Mouse (Mus musculus): Measurements from ENCODE around the gene Kdm6b.
A peak's percentile ranks its signal among the peaks of the same experiment; 100 is the strongest.

The Kdm6b gene

DNA sequence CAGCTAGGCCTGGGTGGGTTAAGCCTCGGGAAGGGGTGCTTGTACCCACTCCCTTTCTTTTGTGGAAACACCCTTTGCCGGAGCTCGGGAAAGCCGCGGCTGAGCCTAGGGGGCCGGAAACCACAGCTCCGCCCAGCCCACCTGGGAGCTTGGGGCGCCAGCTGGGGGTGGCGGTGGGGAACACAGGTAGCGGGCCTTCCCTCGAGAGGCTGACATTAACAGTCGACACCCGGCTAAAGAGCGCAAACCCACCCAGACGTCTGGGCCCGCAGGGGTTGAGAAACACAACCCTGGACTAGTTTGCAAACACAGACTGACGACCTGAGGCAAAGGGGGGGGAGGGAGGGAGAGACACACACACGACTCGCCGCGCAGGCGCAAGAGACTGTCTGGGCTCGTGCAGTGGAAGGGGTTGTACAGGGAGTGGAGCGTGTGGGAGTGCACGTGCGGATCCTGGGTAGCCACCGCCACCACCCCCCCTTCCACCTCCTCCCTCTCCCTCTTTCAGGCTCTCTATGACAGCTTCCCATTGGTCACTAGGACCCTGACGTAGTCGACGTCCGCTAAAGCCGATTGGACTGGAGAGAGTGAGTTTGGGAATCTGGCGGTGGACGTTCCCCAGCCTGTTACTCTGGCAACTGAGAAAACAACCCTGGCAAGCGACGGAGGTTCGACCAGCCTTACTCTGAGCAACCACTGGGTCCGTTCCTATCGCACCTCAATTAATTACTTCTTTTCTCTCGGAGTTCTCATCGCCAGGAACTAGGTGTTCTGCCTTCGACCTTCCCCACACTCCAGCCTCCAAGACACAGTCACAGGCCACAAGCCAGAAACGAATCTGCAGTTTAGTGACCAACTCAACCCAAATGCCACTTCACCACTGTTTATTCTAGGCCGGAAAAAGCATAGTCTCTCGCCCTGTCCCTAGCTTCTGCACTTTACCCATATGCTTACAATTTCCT is 5.3 kb upstream of the Kdm6b start:
- DNase-seq = peak; percentile 89 to 97

DNA sequence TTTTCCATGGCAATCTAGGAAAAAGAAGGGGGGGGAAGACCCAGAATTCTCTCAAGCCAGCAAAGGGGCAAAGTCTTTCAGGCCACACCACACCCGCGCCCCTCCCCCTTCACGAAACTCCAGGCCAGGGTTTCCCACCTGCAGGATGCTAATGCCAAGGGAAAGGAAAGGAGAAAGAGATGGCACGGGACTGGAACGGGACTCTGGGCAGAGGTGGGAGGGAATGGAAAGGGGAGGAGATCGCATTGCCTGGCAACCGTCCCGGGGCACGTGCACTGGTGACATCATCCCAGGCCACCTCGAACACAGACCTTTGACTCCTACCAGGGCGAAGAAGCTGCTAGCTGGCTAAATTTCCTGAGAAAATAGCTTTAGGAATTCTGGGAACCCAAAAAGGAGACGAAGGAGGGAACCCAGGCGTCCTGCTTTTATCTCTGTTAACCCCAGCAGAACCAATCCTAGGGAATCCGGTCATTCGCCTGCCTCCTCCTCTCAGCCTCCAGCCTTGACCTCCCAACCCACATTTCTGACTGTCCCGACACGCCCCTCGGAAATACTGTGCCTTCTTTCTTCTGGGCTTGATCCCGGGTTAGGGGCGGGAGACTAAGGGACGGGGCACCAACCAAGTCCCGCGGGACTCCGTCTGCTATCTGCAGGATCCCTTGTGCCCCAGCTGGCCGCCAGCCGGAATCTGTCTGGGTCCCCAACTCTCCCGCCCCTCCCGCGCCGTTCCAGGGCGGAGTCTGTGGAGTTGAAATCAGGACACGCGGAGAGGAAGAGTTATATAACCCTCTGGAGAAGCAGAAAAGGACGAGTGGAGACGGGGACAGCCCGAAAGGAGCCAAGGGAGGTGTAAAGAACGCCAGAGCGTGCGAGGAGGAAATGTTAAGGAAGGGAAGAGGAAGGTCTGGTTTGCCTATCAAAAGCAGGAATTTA is 4.2 kb upstream of the Kdm6b start:
- peak; percentile 95 to 96 for DNase-seq

DNA sequence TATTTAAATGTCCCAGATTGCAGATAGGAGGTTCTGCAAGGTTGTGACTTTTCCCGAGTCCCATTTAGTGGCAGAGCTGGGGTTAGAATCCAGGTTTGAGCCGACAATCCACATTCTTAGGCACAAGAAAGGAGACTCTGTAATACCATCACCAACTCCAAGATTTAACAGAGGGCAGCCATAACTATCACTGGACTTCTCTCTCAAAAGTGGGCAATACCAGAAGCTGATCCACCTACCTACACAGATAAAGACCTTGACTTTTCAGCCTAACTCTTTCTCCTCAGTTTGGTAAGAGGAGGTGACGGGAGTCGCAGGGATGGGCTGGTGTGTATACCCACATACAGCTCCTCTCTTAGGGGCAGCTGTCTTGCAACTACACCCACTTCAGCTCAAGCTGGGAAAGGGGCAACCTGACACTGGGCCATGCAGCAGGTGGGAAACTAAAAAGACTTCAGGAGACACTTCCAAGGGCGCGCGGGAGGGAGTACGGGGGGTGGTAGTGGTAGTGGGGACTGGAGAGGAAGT is 3.5 kb upstream of the Kdm6b start:
- no peak for DNase-seq

DNA sequence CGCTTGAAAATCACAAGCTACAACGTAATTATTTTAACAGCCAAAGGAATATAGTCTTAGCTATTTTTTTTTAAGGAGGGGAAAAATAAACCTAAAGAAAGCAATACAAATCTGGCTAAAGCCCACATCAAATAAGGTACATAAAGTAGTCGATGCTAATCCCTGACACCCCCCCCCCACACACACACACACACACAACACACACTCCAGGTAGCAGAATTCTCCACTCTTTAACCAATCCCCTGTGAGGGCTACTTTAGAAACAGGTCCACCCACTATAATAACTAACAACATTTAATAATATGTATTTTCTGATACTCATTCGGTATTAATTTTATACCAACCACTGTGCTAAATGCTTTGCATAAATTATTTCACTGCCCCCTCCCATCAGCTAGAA is 3.0 kb upstream of the Kdm6b start:
- no peak for DNase-seq

DNA sequence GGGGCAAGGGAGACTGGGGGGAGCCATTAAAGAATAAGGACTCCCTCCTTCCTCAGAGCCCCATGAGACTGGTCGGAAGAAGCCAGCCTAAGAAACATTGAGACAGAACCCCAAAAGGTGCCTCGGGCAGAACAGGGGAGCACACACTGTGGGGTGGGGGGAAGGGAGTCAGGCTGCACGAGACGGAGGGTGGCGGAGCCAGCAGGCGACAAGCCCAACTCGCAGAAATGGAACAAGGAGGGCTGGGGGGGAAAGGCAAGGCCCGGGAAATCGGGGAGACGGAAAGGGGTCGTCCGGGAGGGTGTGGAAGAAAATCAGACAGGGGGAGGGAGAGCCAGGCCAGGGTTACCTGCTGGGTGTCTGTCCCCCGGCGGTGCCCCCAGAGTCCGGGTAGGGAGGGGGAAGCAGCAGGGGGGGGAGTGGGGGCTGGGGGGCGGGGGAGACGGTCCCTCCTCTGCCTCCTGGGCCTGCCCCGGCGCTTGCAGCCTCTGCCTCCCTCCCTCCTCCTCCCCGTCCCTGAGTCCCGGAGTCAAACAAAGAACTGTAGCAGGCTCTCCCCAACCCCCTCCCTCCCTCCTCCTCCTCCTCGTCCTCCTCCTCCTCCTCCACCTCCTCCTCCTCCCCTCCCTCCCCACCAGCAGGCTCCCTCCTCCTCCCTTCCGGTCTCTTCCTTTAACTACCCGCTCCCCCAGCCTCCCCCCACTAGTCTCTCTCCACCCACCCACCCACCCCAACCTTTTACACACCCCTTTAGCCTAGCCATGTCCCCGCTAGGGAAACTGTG is 2.4 kb upstream of the Kdm6b start:
- DNase-seq = peak; percentile 62 to 76

GRCm38 (mm10) chr11:69415327-69415667 is 1.8 kb upstream of the Kdm6b start:
- DNase-seq = peak; percentile 77 to 82

DNA sequence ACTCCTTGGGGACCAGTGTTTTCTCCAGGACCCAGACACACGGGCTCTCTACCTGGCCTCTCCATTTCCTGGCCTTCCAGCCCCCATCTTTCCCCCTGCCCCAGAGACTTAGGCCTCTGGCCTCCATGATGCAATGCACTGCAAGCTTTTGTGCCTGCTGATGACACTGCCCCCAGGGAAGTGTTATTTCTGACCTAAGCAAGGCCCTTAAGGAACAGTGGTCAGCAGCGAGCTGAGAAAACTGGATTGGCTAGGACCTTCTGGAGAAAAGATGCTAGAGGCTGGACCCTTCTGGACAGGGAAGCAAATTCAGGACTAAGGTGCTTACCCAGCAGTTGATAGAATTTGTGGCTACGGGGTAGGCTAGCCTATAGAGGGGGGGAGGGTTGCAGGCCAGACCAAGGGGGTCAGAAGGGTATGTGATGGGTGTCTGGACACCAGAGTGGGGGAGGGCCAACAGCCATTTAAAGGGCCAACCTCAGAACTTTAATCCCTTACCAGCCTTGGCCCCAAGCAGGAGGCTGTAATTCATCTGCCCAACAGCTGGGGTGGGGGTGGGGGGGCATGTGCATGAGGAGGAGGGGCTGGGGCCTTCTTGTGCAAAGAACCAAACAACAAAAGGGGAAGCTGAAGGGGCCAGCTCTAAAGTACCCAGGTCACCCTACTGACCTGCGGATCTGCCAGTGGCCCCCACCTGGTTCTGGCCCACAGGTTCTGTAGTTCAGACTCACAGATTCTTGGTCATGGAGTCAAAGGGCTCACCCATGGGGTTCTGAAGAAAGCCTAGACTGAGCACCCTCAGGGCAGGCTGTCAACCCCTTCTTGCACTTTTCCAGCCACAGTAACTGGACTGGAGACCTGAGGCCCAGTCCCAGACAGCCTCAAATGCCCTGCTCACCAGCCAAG is 1.2 kb upstream of the Kdm6b start:
- DNase-seq = peak in 1 of 2 experiments; percentile 22

- no peak for DNase-seq
These were observed 927 bp downstream of the Kdm6b start for GRCm38 (mm10) chr11:69412548-69412947.

DNA sequence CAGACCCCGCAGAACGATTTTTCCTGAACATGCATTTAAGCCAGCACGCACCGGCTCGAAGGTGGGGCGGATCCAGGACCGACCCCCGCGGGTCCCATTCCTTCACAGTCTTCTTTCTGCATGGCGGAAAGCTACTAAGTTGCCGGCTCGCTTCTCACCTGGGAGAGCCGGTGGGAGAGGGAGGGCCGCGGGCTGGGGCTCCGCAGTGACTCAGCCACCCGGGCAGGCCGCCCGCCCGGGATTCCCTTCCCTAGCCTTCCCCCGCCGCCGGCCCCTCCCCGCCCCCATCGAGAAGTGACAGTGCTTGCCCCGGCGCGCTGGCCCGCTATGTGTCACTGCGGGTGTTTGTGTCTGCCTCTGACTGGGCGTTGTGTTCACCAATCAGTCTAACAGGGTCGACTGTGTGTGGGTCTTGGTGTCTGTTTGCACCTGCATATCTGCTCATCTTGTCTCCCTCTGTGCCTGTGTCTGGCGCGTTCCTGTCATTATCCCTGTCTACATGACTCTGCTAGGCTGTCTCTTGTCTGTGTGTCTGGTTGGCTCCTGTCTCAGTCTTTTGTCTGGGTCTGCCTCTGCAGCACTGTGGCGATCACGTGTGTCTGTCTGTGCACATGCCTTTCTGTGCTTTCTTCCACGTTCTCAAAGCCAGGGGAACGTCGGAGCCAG is 1.8 kb downstream of the Kdm6b start:
- DNase-seq = peak; percentile 60 to 71

DNA sequence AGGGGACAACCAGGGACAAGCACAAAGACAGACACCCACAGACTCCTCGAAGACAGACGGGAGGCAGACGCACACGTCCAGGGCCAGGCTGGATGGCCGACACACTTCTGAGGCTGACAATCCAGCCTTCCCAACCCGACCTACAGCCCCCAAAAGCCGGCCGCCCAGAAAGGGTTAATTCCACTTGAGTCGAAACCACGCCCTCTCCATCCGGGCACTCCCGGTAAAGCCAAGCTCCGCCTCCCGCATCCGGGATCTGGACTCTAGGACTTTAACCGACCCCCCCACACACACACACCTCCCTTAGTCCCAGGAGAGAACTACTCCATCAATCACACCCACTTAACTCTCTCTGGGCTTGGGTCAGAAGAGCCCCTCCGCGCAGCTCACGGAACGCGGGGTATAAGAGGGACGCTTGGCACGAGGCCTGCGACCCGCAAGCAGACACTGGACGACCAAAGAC is 2.4 kb downstream of the Kdm6b start:
- peak; percentile 94 for DNase-seq

GRCm38 (mm10) chr11:69410310-69411072 is 3.0 kb downstream of the Kdm6b start:
- peak in 1 of 2 experiments; percentile 36 for DNase-seq

DNA sequence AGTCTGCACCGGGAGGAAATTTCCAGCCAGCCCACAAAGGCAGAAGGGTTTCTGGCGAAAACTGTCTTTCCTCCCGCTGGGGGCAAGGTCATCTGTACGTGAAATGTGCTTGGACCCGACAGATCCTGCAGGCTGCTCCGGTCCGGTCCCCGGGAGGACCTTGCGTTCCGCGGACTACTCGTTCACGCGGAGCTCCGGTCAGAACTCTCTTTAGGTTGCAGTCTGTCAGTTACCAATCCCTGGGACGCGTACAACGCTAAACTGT is 3.5 kb downstream of the Kdm6b start:
- DNase-seq = no peak

- peak; percentile 74 to 80 for DNase-seq
These were observed 4.0 kb downstream of the Kdm6b start for GRCm38 (mm10) chr11:69409378-69410044.

DNA sequence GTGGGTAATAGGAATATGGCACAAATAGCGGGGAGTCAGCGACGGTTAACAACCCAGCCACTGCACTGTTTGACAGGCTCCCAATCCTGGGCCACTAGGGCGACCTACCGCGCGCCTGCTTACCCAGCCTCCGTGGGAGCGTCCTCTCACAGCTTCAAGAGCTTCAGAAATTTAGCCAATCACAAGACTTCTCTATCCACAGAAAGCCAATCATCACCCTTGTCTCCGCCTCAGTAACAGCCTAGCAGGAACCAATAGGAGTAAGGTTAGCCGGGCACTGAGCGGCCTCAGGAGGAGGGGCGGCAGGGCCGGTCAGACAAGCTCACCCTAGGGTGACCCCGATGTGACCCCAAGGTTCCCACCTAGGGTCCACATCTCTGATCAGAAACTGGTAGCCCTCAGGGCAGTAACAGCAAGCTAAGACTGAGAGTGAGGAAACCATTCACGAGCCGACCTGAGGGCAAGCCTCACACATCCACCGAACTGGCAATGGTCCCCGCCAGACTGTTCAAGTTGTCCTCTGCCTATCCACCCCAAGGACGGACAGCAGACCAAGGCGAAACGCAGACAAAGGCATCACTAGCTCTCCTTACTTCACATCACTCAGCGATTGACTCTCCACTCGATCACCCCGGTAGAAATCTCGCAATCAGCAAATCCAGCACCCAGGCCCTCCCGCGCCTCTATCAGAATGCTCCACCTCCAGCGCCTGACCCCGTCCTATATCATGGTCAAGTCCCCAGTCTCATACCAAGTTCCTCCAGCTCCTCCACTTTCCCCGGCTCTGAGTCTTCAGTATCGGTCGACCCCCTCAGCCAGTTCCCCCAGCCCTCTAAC is 4.7 kb downstream of the Kdm6b start:
- peak; percentile 83 to 90 for DNase-seq

DNA sequence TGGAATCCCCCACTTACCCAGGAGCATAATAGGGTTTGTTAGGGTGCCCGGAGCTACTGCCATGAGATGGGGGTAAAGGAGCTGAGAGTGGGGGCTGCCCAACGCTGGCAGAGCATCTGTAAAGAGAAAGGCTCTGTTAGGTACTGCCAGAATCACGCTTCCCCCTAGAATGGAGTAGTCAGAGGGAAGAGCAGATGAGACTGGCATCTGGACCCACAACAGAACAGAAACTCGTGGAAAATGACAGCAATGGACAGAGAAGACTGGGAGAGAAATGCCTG is 5.8 kb downstream of the Kdm6b start:
- DNase-seq = no peak

DNA sequence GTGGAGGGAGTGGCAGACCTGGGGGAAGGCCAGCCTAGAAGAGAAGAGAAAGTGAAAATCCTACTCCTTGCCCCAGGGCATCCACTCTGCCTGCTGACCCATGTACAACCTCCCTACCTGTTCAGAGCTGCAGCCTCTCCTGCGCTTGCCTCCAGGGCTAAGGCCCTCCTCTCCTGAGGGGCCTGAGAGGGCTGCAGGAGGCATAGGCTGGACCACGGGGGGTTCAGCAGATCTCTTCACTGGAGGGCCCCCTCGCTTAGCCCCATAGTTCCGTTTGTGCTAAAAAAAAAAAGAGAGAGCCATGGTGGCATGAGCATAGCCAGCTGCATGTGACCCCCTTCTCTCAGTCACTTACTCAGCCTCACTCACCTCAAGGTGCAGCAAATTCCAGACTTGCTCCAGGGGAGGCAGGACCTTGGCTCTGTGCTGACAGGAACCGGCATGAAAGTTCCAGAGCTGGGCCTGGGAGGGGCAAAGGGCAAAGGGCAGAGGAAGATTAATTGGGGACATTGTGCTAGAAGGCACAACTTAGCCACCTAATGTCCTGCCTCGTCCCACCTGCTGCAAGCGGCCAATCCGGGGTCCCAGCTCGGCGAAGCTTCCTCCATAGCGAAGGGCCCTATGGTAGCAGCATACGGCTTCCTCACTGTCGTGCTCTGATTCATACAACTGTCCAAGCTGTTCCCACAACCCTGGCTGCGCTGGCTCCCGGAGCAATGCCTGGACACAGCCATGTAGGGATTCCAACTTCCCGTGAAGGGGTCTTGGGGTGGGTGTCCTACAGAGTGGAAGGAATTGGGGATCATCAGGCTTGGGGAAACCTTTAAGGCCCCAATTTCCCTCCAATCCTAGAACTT is 6.4 kb downstream of the Kdm6b start:
- DNase-seq = peak; percentile 17 to 22

DNA sequence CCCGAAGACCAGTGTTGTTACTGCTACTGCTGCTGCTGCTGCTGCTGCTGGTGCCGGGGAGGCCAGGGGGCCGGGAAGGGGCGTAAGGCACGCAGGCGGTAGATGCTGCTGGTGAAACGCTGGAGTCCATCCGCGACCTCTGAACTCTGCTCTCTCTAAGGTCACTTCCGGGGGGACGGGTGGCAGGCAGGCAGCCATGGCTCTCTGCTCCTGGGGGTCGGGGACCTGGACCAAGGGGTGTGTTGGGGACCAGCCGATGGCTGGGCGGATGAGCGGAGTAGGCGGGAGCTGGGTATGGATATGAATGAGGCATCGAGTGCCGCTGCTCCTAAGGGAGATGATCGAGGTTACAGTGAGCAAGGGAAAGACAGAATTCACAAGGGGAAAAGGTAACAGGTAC is 7.2 kb downstream of the Kdm6b start:
- peak in 1 of 2 experiments; percentile 12 for DNase-seq
